Mouse (Mus musculus) frontal cortex, postnatal 10 days (tissue): ENCODE results near the gene Klhl26.

Source experiments
- DNase-seq, 2 experiments: peaks; one replicate each; pipeline ENCODE4 v3.0.0; 2022; ENCODE audit warnings: low spot score in 2 of 2, mixed read lengths in 1 of 2

Gene Klhl26

DNA sequence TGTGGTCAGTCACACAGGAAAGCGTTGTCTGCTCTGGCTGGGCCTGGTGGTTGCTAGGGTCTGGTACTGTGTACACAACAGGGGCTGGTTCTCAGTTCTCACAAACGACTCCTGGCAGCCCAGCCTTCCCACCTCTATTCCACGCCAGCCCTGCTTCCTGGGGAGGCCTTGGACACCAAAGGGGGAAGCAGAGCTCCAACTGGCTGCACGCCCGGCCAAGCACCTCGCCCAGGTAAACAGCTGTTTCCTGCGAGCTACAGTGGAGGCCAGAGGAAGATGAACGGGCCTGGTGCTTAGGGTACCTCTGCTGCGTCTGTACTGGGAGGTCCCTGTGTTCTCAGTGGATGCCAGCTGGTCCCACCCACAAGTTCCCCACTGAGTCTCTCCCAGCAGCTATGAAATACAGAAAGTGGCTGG, 67.3 kb downstream of the Klhl26 start:
- no peak for DNase-seq

- DNase-seq = no peak
Observed at GRCm38 (mm10) chr8:70409019-70409418, 67.7 kb downstream of the Klhl26 start.

DNA sequence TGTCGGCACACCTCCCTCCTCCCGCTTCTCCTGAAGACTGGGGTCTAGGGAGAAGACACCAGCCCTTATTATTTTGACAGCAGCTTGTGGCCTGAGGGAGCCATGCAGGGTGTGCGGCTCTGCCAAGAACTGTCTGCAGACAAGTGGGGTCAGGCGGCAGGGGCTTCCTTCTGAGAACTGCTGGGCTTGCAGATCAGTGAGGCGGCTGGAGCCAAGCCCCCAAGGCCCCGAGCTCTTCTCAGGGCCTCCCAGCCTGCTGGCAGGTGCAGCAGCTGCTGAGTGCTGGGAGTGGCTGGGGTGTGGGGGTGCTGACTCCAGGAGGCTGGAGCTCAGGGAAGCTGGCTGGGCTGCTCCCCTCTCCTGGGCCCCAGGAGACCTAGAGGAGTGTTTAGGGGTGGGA, 68.5 kb downstream of the Klhl26 start:
- DNase-seq = no peak

DNA sequence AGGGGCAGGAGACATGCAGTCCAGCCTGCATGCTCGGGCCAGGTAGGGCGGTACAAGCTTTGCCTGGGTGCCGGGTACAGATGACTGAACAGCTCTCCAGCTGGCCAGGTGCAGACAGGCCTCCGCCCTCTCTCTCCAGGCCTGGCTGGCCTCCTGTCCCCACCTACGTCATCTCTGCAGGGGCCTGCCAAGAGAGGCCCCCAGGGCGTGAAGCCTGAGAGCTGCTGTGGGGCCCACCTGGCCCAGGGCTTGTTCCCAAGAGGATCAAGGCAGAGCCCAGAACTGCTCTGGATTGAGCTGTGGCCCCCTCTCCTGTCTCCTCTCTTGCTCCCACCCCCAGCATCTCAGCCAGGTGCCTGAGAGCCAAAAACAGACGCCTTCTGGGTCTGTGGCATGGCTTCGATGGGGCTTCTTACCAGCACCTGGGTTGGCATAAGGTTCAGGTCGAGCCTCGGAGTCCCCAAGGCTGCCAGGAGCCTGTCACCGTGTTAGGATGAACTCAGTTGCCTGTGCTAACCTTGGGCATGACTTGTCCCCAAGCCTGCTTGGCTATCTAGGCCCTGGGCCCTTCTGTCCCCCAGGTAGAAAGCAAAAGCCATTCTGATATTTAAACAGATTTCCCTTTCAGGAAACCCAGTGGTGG, 70.2 kb downstream of the Klhl26 start:
- DNase-seq = no peak

GRCm38 (mm10) chr8:70405189-70405588, 71.6 kb downstream of the Klhl26 start:
- DNase-seq = no peak

- no peak for DNase-seq
Observed at GRCm38 (mm10) chr8:70404212-70404611, 72.6 kb downstream of the Klhl26 start.
